Mouse (Mus musculus) frontal cortex, adult (tissue): ENCODE measurements around the gene Ankrd27.
"Not testable (repeated sequence)": the region's sequence is repeated elsewhere in the genome, so short reads cannot be mapped to it uniquely, and the experiment has no call there.

Experiments
- ATAC-seq: cut with Nextera tagmentation; 2 replicates; pipeline ENCODE4 v1.9.2; 2017; ENCODE audit warnings: mild to moderate bottlenecking, moderate library complexity, mixed read lengths; ENCODE audit not compliant: low TSS enrichment

Ankrd27 gene

DNA sequence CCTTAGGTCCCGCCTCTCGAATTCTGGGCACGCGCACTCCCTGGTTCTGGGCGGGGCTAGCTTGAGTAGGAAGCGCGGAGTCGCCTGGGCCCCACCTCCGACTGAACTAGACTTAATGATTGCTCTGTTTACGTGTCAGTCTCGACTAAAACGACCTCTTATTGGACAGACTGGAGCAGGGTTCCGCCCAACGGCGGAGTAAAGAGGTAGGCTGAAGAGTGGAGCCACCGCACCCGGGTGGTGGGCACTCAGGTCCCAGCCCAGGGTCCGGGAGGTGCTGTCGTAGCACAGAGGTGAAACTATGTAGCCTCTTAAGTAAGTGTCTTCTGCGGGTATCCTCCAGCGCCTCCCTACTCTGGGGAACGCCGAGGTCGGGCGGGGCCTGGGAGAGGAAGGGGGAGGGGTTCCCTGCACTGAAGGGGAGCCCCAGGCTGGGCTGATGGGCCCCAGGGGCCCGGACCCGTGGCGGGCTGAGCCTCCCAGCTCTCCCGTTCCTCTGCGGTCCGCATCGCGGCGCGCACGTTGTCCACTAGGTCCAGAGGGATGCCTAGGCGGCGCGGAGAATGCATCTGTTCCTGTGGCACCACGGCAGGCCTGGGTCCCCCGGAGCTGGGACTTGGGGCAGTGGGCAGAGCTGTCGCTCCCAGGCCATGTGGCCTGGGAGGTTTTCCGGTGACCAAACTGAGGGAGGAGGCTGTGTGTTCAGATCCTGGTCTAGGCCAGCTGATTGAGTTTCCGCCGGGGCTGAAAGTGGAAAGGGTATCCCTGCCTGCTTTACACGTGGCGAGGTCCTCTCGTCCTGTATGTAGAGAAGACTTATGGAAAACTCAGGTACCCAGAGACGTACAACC lies at the start of gene Ankrd27:
Gene Ankrd27, plus strand, starts transcription at position 190 of the 851 bp plus-strand sequence.
- peak; percentile 95 for ATAC-seq

DNA sequence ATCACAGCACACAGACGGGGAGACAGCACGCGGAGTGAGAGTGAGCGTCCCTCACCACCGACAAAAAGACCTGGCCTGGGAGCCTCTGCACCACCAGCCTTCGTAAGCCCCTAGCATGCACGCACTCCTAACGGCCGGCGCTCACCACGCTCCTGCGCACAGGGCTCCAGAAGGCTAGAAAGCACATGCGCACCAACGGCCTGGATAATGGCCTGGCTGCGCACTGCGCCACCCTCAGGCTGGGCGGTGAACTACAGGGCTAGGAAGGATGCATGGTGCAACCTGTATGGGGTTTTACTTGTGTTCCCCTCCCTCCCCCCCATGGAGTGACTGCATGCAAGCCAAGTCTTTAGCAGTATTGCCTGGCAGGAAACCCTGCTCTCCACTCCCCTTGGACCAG lies 48.5 kb upstream of the Ankrd27 start, which contains the start of gene Tdrd12:
Gene Tdrd12, minus strand, starts transcription at position 184 of the 400 bp plus-strand sequence.
- no peak for ATAC-seq

DNA sequence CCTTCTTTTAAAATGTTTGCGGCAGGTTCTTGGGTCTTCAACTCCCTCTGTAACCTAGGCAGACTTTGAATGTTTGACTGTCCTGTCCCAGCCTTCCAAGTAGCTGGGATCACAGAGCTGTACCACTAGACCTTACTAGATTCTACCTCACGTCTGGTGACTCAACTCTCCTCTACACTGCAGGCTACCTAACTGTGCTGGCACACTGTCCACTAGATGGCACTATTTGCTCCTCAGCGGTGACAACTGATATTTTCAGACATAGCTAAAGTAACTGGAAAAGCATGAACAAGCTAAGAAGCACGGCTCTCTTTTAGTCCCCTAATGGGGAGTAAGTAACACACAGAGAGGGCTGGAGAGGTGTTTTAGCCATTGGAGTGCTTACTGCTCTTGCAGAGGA lies 40.2 kb upstream of the Ankrd27 start:
- ATAC-seq: peak; percentile 93

DNA sequence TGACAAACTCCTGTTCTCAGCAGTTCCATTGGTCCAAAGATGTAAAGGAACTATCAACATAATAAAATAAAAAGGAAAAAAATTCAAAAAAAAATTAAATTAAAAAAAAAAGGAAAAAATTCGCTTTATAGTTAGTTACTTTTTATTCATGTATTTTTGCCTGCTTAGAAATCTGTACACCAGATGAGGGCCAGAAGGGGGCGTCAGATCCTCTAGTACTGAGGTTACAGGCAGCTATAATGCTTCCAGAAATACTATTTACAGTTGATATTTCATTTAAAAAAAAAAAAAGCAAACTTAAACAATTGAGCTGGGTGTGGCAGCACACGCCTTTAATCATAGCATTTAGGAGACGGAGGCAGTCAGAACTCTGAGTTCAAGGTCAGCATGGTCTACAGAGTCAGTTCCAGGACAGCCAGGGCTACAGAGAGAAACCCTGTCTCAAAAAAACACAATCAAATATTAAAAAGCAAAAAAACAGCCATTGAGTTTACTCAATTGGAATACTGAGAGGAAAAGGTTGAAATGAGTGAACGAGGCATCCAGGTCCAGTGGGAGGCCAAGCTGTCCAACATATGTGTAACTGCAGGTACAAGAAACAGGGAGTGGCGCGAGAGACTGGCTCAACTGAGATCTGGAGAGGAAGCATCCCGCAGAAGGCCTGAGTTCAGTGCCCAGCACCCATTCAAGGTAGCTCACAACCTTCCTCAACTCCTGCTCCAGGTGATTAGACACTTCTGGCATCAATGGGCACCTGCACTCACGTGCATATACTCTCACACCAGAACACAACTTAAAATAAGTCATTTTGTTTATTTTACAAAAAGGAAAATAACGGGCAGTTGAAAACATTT lies 32.1 kb upstream of the Ankrd27 start:
- no peak for ATAC-seq

DNA sequence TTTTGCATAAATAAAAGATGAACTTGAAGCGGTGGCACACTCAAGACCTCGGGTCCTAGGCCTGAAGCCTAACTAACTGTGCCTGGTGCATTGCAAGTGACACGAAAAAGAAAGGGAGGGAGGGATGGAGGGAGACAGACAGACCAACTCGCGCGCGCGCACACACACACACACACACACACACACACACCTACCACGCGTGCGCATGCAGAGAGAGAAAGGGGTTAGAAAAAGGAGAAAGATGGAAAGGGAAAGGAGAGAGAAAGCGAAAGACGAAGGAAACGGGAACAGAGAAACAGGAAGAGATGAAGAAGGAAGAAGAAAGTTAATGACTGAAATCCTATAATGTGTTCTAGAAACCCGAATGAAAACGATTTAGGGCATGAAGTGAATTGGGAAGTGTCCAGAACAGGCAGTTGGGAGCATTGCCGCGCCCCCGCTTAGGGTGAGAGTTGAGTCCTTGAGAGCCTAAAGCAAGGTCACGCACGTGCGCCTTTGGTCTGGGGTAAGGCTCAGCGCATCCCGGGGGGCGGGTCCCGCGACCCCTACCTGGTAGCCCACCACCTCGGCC lies 31.4 kb upstream of the Ankrd27 start:
- ATAC-seq: peak; percentile 29; the same call in 1 of the 2 replicates

DNA sequence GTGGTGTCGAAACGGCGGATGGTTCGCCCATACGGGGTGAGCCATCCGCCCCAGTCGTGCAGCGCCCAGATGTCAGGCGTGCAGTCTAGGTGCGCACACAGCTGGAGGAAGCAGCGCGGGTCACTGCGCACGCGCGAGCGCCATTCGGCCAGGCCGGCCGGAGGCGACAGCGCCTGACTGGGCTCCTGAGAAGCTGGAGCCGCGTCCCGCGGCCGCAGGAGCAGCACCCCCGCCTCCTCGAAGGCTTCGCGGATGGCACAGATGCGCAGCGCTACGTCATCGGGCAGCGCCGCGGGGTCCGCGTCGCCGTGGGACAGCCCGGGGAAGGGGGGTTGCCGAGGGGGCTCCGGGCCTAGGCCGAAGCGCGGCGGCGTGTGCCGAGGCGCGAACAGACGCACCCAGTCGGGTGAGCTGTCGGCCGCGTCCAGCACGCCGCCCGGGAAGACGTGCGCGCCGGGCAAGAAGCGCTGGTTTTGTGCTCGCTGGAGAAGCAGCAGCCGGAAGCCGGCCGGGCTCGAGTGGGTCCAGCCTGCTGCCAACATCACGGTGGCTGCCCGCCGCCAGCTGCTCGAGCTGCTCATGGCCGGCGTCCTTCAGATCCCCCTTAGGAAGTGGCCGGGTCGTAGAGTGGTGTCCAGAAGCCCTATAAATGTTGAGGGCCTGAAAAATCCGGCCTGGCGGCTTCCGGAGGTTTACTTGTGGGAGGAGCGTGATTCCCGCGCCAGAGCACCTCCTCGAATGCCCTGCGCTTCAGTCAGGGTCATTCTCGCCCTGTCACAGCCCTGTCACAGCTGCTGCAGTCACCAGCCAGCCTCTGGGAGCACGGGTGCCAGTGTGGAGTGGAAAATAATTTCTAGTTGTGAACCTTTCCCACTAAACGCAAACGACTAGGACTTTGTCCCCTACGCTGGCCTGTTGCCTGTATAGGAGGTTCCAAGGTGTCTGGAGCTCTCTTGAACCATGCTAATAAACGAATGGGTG lies 30.5 kb upstream of the Ankrd27 start:
- peak; percentile 85 for ATAC-seq

GRCm38 (mm10) chr7:35556205-35556603 lies 29.8 kb upstream of the Ankrd27 start, which contains the start of gene Nudt19:
Nudt19 (minus strand) TSS chr7:35556304.
- ATAC-seq: no peak

DNA sequence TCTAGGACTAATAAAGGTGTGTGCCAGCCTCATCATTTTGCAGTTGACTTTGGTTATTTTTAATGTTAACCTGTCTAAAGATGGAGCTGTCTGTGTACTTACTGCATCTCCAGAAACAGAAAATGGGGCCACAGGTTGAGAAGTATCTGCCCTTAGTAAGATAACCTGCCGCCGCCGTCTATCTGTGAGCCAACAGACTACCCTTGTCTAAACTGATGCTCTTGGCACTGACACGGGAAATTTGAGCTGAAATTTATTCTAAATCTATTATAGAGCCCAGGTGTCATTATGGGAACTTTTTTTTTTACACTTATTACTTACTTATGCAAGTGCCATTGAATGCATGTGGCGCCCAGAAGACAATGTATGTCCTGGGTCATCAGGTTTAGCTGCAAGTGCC lies 29.1 kb upstream of the Ankrd27 start:
- no peak for ATAC-seq

- ATAC-seq: no peak
Observed at GRCm38 (mm10) chr7:35557577-35557976, 28.5 kb upstream of the Ankrd27 start.

- no peak for ATAC-seq
Observed at GRCm38 (mm10) chr7:35558681-35559080, 27.4 kb upstream of the Ankrd27 start.

- no peak for ATAC-seq
Observed at GRCm38 (mm10) chr7:35559838-35560237, 26.2 kb upstream of the Ankrd27 start.

DNA sequence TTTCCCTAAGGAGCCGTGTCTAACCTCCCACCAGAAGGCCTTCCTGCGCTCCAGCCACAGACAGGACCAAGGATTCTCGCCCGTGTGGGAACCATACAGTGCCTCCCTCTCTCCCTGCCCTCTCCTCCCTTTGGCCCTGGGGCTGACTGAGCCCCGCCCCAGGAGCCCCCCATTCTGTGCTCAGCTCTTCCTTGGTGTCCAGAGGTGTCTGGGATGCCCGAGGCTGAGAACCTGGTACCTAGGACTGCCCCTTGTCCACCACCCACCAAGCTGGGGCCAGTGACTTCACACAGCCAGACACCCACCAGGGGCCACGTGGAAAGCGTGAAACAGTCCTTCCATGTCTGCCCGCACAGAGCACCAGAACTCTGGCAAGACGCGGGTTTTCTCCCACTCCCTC lies 23.0 kb upstream of the Ankrd27 start:
- ATAC-seq: no peak

DNA sequence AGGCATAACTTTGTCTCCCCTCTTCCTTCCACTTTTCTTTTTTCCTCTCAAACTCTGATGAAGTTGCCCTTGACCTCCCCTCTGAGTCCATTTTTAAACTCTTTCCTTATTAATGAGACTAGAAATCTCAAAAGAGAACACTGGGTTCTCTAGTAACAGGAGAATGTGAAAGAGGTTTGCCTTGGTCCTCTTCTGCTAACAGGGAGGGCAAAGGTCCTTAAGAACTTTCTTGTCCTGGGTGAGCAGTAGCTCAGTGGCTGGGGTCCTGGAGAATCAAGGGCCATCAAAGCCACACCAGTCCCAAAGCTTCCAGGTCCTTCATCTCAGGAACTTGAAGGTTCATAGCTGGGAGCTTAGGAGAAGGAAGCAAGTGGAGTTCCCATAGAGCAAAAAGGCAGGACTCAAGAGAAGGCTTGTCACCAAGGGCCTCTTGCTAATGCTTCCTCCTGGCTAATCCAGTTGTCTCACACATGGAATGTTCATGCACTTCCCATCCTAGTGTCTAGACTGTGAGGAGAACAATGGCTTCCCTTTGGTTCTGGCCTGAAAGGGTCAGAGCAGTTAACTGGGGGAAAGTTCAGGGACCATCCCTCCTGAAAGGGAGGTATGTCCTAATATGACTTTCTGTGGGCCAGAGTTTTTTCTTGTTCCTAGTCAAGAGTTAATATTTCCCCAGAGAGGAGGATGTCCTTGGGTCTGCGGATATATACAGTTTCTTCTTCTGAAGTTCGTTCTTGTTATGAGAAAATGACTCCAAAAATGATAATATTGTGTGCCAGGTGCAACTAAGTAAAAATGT lies 21.8 kb upstream of the Ankrd27 start:
- no peak for ATAC-seq

DNA sequence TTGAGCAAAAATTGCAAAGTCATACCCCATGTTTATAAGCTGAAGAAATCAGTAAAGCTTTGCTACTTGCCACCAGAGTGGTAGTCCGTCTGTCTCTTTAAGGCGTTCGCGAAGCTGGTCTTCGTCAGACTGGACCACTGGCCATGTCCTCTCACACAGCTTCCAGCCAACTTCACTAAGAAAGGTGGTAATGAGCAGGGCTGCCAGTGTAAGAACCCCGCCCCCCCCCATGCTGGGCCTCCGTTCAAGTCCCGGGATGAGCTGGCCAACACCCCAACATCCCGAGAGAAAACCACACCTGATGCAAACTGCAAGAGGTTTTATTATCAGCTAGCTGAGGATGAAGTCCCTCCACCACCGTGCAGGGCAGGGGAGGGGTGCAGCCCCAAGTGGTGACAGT lies 21.2 kb upstream of the Ankrd27 start:
- ATAC-seq: not testable (repeated sequence)

DNA sequence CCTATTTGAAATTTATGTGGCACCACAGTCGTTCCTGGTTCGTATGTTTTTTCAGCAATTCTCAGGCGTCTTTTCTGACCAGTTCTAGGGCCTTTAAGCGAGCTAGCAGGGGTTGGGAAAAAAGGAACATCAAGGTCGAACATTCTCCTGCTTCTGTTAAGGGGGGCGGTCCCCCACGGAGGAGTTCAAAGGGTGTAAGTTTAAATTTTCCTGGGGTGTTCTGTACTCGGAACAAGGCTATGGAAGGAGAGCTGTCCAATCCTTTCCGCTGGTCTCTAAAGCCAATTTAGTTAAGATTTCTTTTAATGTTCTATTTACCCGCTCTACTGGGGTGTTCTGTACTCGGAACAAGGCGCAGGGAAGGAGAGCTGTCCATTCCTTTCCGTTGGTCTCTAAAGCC lies 20.1 kb upstream of the Ankrd27 start:
- ATAC-seq: not testable (repeated sequence)

GRCm38 (mm10) chr7:35569724-35570123 lies 16.3 kb upstream of the Ankrd27 start:
- not testable (repeated sequence) for ATAC-seq

- not testable (repeated sequence) for ATAC-seq
Observed at GRCm38 (mm10) chr7:35570883-35571282, 15.2 kb upstream of the Ankrd27 start.

GRCm38 (mm10) chr7:35579849-35580248 lies 6.2 kb upstream of the Ankrd27 start:
- no peak; the same call in 1 of the 2 replicates for ATAC-seq

DNA sequence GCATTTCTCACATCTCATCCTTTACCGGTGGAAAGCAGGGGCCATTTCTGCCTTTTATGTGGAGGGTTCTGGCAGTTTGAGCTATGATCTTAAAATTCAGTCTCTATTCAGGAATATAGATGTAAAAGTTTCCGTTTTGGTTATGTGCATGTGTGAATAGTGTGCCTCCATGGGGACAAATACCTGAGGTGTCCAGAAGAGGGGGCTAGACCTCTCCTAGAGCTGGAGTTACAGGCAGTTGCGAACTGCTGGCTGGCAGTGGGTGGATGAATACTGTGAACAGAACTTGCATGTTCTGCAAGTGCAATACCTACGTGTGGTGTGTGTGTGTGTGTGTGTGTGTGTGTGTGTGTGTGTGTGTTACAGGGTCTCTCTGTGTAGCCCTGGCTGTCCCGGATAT lies 3.3 kb upstream of the Ankrd27 start:
- ATAC-seq: no peak

DNA sequence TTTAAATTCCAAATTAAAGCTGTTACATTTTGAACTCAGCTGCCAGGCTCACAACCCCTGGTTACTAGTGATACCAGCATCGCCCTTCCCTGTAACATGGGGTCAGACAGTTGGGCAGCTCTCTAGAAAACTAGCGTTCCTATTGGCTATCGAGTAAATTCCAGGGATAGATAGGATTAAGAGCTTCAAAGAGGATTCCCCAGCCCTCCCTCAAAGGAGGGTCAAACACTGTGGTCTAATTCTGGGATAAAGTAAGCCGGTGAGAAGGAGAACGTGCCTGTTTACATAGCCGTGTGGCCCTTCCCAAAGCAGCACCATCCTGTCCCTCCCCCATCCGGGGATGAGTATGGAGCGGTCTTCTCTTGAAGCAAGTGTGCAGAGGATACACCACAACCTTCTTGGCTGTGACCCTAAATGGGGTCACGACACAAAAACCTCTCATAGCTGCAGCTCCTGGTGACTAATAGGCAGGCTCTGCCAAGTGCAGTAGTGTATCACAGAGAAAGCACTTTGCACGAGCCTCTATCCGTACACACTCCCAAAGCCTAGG lies 2.5 kb upstream of the Ankrd27 start:
- ATAC-seq: no peak
